Mouse (Mus musculus): ENCODE data around the gene Josd2. TPM values are rescaled to one million over a fixed set of nuclear protein-coding genes. Genes with fewer than 3 reads are reported as not detected.

The Josd2 gene
- polyA plus RNA-seq, 1 experiment from 2014 or later, result 174 TPM

DNA sequence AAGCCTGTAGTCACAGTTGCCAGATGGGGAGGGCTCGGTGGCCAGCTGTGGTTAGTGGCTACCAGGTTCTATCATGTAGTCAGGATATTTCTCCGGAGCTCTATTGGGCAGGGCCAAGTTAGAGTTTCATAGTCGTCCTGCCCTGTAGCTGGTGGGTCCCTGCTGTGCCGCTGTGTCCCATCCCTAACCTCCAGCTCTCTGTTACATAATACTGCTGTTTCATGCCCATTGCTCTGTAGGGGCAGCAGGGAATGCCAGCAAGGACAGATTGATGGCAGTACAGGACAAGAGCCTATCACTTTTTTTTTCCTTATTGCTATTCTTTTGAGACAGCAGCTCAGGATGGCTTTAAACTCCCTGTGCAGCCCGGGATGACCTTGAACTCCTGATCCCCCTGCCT lies 32.0 kb upstream of the Josd2 start:
- no peak overlapping the region for H3K4me3 ChIP-seq (ENCODE audit: low read depth, low read length)
- no peak overlapping the region for H3K4me2 ChIP-seq (ENCODE audit: low read depth, low read length)
- ATAC-seq (ENCODE audit: low read depth), result no peak
- no peaks in the 10 kb centered on the region for H3K9me3 ChIP-seq (replicated peaks; ENCODE audit: control insufficient read depth, low read length)
- no peak overlapping the region for H3K27ac ChIP-seq (ENCODE audit: low read length)
- no peak overlapping the region for H3K9ac ChIP-seq (ENCODE audit: low read depth, low read length)
- H3K4me1 ChIP-seq (ENCODE audit: control insufficient read depth, low read depth, low read length), result peaks cover 13% of the 10 kb centered on the region
- H3K27me3 ChIP-seq (ENCODE audit: control insufficient read depth, insufficient read depth, low read depth, low read length), result peaks cover 38% of the 10 kb centered on the region
- 51% methylated on average over 5 of the region's 5 CpGs for WGBS (ENCODE audit: insufficient replicate concordance)
- no peaks in the 10 kb centered on the region for H3K36me3 ChIP-seq (ENCODE audit: control insufficient read depth, insufficient read depth)

- no peak for ATAC-seq (ENCODE audit: low read depth)
- H3K27ac ChIP-seq (ENCODE audit: low read length), result no peak overlapping the region
- H3K36me3 ChIP-seq (ENCODE audit: control insufficient read depth, insufficient read depth), result no peaks in the 10 kb centered on the region
- no peak overlapping the region for H3K4me2 ChIP-seq (ENCODE audit: low read depth, low read length)
- H3K27me3 ChIP-seq (ENCODE audit: control insufficient read depth, insufficient read depth, low read depth, low read length), result peaks cover 38% of the 10 kb centered on the region
- no peak overlapping the region for H3K4me3 ChIP-seq (ENCODE audit: low read depth, low read length)
- peaks cover 13% of the 10 kb centered on the region for H3K4me1 ChIP-seq (ENCODE audit: control insufficient read depth, low read depth, low read length)
- WGBS (ENCODE audit: insufficient replicate concordance), result 13% methylated on average over 1 of the region's 1 CpGs
- no peaks in the 10 kb centered on the region for H3K9me3 ChIP-seq (replicated peaks; ENCODE audit: control insufficient read depth, low read length)
- H3K9ac ChIP-seq (ENCODE audit: low read depth, low read length), result no peak overlapping the region
Measured at GRCm38 (mm10) chr7:44436267-44436666, 31.5 kb upstream of the Josd2 start.

- H3K27ac ChIP-seq (ENCODE audit: low read length), result no peak overlapping the region
- no peak overlapping the region for H3K4me2 ChIP-seq (ENCODE audit: low read depth, low read length)
- ATAC-seq (ENCODE audit: low read depth), result no peak
- WGBS (ENCODE audit: insufficient replicate concordance), result 38% methylated on average over 1 of the region's 1 CpGs
- peaks cover 13% of the 10 kb centered on the region for H3K4me1 ChIP-seq (ENCODE audit: control insufficient read depth, low read depth, low read length)
- H3K36me3 ChIP-seq (ENCODE audit: control insufficient read depth, insufficient read depth), result no peaks in the 10 kb centered on the region
- H3K9ac ChIP-seq (ENCODE audit: low read depth, low read length), result no peak overlapping the region
- H3K4me3 ChIP-seq (ENCODE audit: low read depth, low read length), result no peak overlapping the region
- peaks cover 38% of the 10 kb centered on the region for H3K27me3 ChIP-seq (ENCODE audit: control insufficient read depth, insufficient read depth, low read depth, low read length)
- H3K9me3 ChIP-seq (replicated peaks; ENCODE audit: control insufficient read depth, low read length), result no peaks in the 10 kb centered on the region
Measured at GRCm38 (mm10) chr7:44437188-44437587, 30.6 kb upstream of the Josd2 start.

- peaks cover 13% of the 10 kb centered on the region for H3K4me1 ChIP-seq (ENCODE audit: control insufficient read depth, low read depth, low read length)
- no peak overlapping the region for H3K4me2 ChIP-seq (ENCODE audit: low read depth, low read length)
- no peak overlapping the region for H3K27ac ChIP-seq (ENCODE audit: low read length)
- H3K36me3 ChIP-seq (ENCODE audit: control insufficient read depth, insufficient read depth), result no peaks in the 10 kb centered on the region
- ATAC-seq (ENCODE audit: low read depth), result no peak
- no peaks in the 10 kb centered on the region for H3K9me3 ChIP-seq (replicated peaks; ENCODE audit: control insufficient read depth, low read length)
- peaks cover 42% of the 10 kb centered on the region for H3K27me3 ChIP-seq (ENCODE audit: control insufficient read depth, insufficient read depth, low read depth, low read length)
- no peak overlapping the region for H3K9ac ChIP-seq (ENCODE audit: low read depth, low read length)
- 59% methylated on average over 8 of the region's 8 CpGs for whole genome bisulfite sequencing (ENCODE audit: insufficient replicate concordance)
- no peak overlapping the region for H3K4me3 ChIP-seq (ENCODE audit: low read depth, low read length)
Measured at GRCm38 (mm10) chr7:44437933-44438332, 29.8 kb upstream of the Josd2 start.

GRCm38 (mm10) chr7:44439696-44440095 lies 28.1 kb upstream of the Josd2 start:
- H3K27me3 ChIP-seq (ENCODE audit: control insufficient read depth, insufficient read depth, low read depth, low read length), result peaks cover 60% of the 10 kb centered on the region
- H3K9me3 ChIP-seq (replicated peaks; ENCODE audit: control insufficient read depth, low read length), result no peaks in the 10 kb centered on the region
- ATAC-seq (ENCODE audit: low read depth), result no peak
- H3K4me1 ChIP-seq (ENCODE audit: control insufficient read depth, low read depth, low read length), result peaks cover 6% of the 10 kb centered on the region
- H3K4me3 ChIP-seq (ENCODE audit: low read depth, low read length), result no peak overlapping the region
- H3K9ac ChIP-seq (ENCODE audit: low read depth, low read length), result no peak overlapping the region
- no peaks in the 10 kb centered on the region for H3K36me3 ChIP-seq (ENCODE audit: control insufficient read depth, insufficient read depth)
- WGBS (ENCODE audit: insufficient replicate concordance), result 34% methylated on average over 2 of the region's 2 CpGs
- no peak overlapping the region for H3K4me2 ChIP-seq (ENCODE audit: low read depth, low read length)
- H3K27ac ChIP-seq (ENCODE audit: low read length), result no peak overlapping the region

GRCm38 (mm10) chr7:44440479-44440878 lies 27.3 kb upstream of the Josd2 start:
- H3K9me3 ChIP-seq (replicated peaks; ENCODE audit: control insufficient read depth, low read length), result no peaks in the 10 kb centered on the region
- H3K4me1 ChIP-seq (ENCODE audit: control insufficient read depth, low read depth, low read length), result peaks cover 6% of the 10 kb centered on the region
- H3K27ac ChIP-seq (ENCODE audit: low read length), result no peak overlapping the region
- H3K4me3 ChIP-seq (ENCODE audit: low read depth, low read length), result no peak overlapping the region
- ATAC-seq (ENCODE audit: low read depth), result no peak
- 60% methylated on average over 1 of the region's 1 CpGs for WGBS (ENCODE audit: insufficient replicate concordance)
- no peak overlapping the region for H3K9ac ChIP-seq (ENCODE audit: low read depth, low read length)
- no peak overlapping the region for H3K4me2 ChIP-seq (ENCODE audit: low read depth, low read length)
- H3K27me3 ChIP-seq (ENCODE audit: control insufficient read depth, insufficient read depth, low read depth, low read length), result peaks cover 66% of the 10 kb centered on the region
- no peaks in the 10 kb centered on the region for H3K36me3 ChIP-seq (ENCODE audit: control insufficient read depth, insufficient read depth)

DNA sequence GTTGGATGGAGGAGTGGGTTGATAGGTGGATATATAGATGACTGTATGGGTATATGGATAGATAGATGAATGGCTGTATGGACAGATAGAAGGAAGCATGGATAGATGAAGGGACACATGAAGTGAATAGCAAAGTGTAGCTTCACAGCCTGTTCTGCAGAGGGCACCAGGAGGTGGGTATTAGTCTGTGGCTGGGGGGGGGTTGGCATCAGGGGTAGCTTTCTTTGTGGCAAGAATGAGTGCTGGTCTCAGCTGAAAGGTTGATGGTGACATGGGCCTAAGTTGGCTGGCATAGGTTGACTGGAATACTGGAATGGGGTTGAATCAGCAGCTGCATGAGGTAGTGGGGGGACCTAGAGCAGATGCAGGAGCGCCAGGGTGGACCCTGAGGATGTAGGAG lies 26.6 kb upstream of the Josd2 start:
- no peak for ATAC-seq (ENCODE audit: low read depth)
- Histone ChIP-seq H3K4me2 (ENCODE audit: low read depth, low read length) (no peak overlapping the region), H3K4me3 (ENCODE audit: low read depth, low read length) (no peak overlapping the region), H3K36me3 (ENCODE audit: control insufficient read depth, insufficient read depth) (no peaks in the 10 kb centered on the region), H3K27ac (ENCODE audit: low read length) (no peak overlapping the region), H3K9me3 (replicated peaks; ENCODE audit: control insufficient read depth, low read length) (no peaks in the 10 kb centered on the region), H3K4me1 (ENCODE audit: control insufficient read depth, low read depth, low read length) (peaks cover 5% of the 10 kb centered on the region), H3K27me3 (ENCODE audit: control insufficient read depth, insufficient read depth, low read depth, low read length) (peaks cover 71% of the 10 kb centered on the region), H3K9ac (ENCODE audit: low read depth, low read length) (no peak overlapping the region)
- WGBS (ENCODE audit: insufficient replicate concordance), result 17% methylated on average over 1 of the region's 1 CpGs

DNA sequence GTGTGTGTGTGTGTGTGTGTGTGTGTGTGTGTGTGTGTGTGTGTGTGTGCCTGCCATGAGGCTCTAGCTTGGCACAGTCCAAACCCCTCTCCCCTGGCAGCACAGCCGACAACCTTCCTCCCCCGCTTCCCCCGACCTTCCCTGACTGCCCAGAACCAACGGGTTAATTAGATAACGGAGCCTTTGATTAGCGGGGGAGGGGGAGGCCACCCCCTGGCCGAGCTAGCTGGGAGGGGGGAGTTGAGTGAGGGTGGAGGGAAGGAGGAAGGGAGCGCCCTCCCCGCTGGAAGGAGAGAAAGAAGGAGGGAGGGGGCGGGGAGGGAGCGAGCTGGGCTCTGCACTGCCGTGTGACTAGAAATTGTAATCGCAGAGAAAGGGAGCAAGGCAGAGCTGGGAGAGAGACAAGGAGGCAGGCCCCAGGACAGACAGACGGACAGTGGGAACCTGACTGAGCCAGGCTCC lies 26.1 kb upstream of the Josd2 start:
- whole genome bisulfite sequencing (ENCODE audit: insufficient replicate concordance), result 4% methylated on average over 14 of the region's 14 CpGs
- H3K9me3 ChIP-seq (replicated peaks; ENCODE audit: control insufficient read depth, low read length), result no peaks in the 10 kb centered on the region
- no peak overlapping the region for H3K4me2 ChIP-seq (ENCODE audit: low read depth, low read length)
- no peaks in the 10 kb centered on the region for H3K36me3 ChIP-seq (ENCODE audit: control insufficient read depth, insufficient read depth)
- H3K27ac ChIP-seq (ENCODE audit: low read length), result no peak overlapping the region
- peaks cover 76% of the 10 kb centered on the region for H3K27me3 ChIP-seq (ENCODE audit: control insufficient read depth, insufficient read depth, low read depth, low read length)
- no peak overlapping the region for H3K9ac ChIP-seq (ENCODE audit: low read depth, low read length)
- no peak overlapping the region for H3K4me3 ChIP-seq (ENCODE audit: low read depth, low read length)
- peaks cover under 1% of the 10 kb centered on the region; the same call in 1 of the 2 replicates for H3K4me1 ChIP-seq (ENCODE audit: control insufficient read depth, low read depth, low read length)
- no peak for ATAC-seq (ENCODE audit: low read depth)

DNA sequence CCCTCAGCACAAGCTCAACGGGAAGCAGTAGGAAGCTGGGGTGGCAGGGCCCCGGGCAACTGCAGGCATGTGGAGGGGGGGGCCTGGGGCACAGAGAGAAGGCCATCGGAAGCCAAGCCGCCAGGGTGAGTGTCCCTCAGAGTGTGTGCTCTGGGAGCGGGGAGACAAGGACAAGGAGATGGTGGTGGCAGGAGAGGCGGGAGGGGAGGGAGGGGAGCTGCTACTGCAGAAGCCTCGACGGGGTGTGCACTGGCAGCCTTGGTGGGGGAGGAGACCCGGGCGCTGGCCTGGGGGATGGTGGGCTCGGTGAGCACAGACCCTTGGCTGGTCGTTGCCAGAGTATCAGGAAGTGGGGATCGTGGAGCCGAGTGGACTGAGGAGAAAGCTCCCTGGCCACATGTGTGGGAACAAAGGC lies 25.4 kb upstream of the Josd2 start:
- Histone ChIP-seq H3K4me3 (ENCODE audit: low read depth, low read length) (no peak overlapping the region), H3K9ac (ENCODE audit: low read depth, low read length) (no peak overlapping the region), H3K4me2 (ENCODE audit: low read depth, low read length) (no peak overlapping the region), H3K36me3 (ENCODE audit: control insufficient read depth, insufficient read depth) (no peaks in the 10 kb centered on the region), H3K27me3 (ENCODE audit: control insufficient read depth, insufficient read depth, low read depth, low read length) (peaks cover 79% of the 10 kb centered on the region), H3K27ac (ENCODE audit: low read length) (no peak overlapping the region), H3K4me1 (ENCODE audit: control insufficient read depth, low read depth, low read length) (no peaks in the 10 kb centered on the region), H3K9me3 (replicated peaks; ENCODE audit: control insufficient read depth, low read length) (no peaks in the 10 kb centered on the region)
- no peak for ATAC-seq (ENCODE audit: low read depth)
- 4% methylated on average over 14 of the region's 14 CpGs for WGBS (ENCODE audit: insufficient replicate concordance)

All from liver, embryonic 16.5 days (tissue).